Mouse (Mus musculus): ENCODE measurements around the gene Dagla. TPM values are rescaled to one million over a fixed set of nuclear protein-coding genes. Genes with fewer than 3 reads are reported as not detected.

Gene Dagla
- polyA plus RNA-seq, 1 experiment from 2014 or later, result 3.4 TPM

- H3K9me3 ChIP-seq, result no peaks in the 10 kb centered on the region
- WGBS, result 33% methylated on average over 3 of the region's 3 CpGs
- no peak overlapping the region for H3K4me3 ChIP-seq
- H3K36me3 ChIP-seq, result peaks cover 79% of the 10 kb centered on the region
- peaks cover 8% of the 10 kb centered on the region for H3K4me1 ChIP-seq (replicated peaks)
- H3K27ac ChIP-seq, result no peak overlapping the region
- DNase-seq (ENCODE audit: low spot score), result peak; percentile 81
- H3K27me3 ChIP-seq (ENCODE audit: insufficient read depth, poor library complexity, severe bottlenecking), result no peaks in the 10 kb centered on the region
These were observed 106.0 kb downstream of the Dagla start for GRCm38 (mm10) chr19:10198723-10199122.

- Histone ChIP-seq H3K27me3 (ENCODE audit: insufficient read depth, poor library complexity, severe bottlenecking) (no peaks in the 10 kb centered on the region), H3K9me3 (no peaks in the 10 kb centered on the region), H3K27ac (no peak overlapping the region), H3K4me1 (replicated peaks) (peaks cover 8% of the 10 kb centered on the region), H3K4me3 (no peak overlapping the region), H3K36me3 (peaks cover 83% of the 10 kb centered on the region)
- WGBS, result 98% methylated on average over 2 of the region's 2 CpGs
- no peak for DNase-seq (ENCODE audit: low spot score)
These were observed 106.4 kb downstream of the Dagla start for GRCm38 (mm10) chr19:10198286-10198685.

- DNase-seq (ENCODE audit: low spot score), result no peak
- Histone ChIP-seq H3K4me3 (no peak overlapping the region), H3K9me3 (no peaks in the 10 kb centered on the region), H3K4me1 (replicated peaks) (no peaks in the 10 kb centered on the region), H3K36me3 (peaks cover 95% of the 10 kb centered on the region), H3K27ac (no peak overlapping the region), H3K27me3 (ENCODE audit: insufficient read depth, poor library complexity, severe bottlenecking) (no peaks in the 10 kb centered on the region)
- 93% methylated on average over 4 of the region's 4 CpGs for WGBS
These were observed 107.5 kb downstream of the Dagla start for GRCm38 (mm10) chr19:10197130-10197529.

Other genes with a start within 250 kb of the Dagla start
- 180 and 207 TPM in 2 replicates for gene Fads2, start 203.1 kb downstream of the Dagla start, polyA plus RNA-seq (2016; fragmentation: Nextera tagmentation; extraction: Ambion mirVana)
- 162 and 170 TPM in 2 replicates for gene Fads1, start 122.0 kb downstream of the Dagla start, polyA plus RNA-seq (2016; fragmentation: Nextera tagmentation; extraction: Ambion mirVana)
- gene Tmem258, start 100.9 kb downstream of the Dagla start, polyA plus RNA-seq (2016; fragmentation: Nextera tagmentation; extraction: Ambion mirVana), result 387 and 389 TPM in 2 replicates
- 135 and 181 TPM in 2 replicates for gene Fen1, start 100.7 kb downstream of the Dagla start, polyA plus RNA-seq (2016; fragmentation: Nextera tagmentation; extraction: Ambion mirVana)
- 2.1 and 2.7 TPM in 2 replicates for gene Myrf, start 64.1 kb downstream of the Dagla start, polyA plus RNA-seq (2016; fragmentation: Nextera tagmentation; extraction: Ambion mirVana)
- 0.98 and 1.5 TPM in 2 replicates for gene Syt7, start 84.2 kb upstream of the Dagla start, polyA plus RNA-seq (2016; fragmentation: Nextera tagmentation; extraction: Ambion mirVana)
- 1.9 and 2.0 TPM in 2 replicates for gene Lrrc10b, start 152.6 kb upstream of the Dagla start, polyA plus RNA-seq (2016; fragmentation: Nextera tagmentation; extraction: Ambion mirVana)
- 0.70 and 2.7 TPM in 2 replicates for gene Ppp1r32, start 178.1 kb upstream of the Dagla start, polyA plus RNA-seq (2016; fragmentation: Nextera tagmentation; extraction: Ambion mirVana)
- gene Cpsf7, start 220.4 kb upstream of the Dagla start, polyA plus RNA-seq (2016; fragmentation: Nextera tagmentation; extraction: Ambion mirVana), result 55.4 and 65.4 TPM in 2 replicates
- gene Sdhaf2, start 221.3 kb upstream of the Dagla start, polyA plus RNA-seq (2016; fragmentation: Nextera tagmentation; extraction: Ambion mirVana), result 62.4 and 63.2 TPM in 2 replicates